Mouse (Mus musculus) CH12.LX (cell line): ENCODE results near the gene Tmbim6.

Experiments
- CTCF ChIP-seq, 2 experiments: IDR thresholded peaks in 1 of 2; conservative IDR thresholded peaks in 1 of 2; 2 replicates each; pipeline ENCODE4 v1.5.1; 2011 to 2012; ENCODE audit warnings: low read depth in 2 of 2, low read length in 2 of 2, improper control_type of control experiment in 1 of 2, inconsistent platforms in 1 of 2, mild to moderate bottlenecking in 1 of 2, moderate library complexity in 1 of 2
- EP300 ChIP-seq: IDR thresholded peaks from 2 replicates; pipeline ENCODE4 v1.6.1; 2011; ENCODE audit warnings: low read length, improper control_type of control experiment
- MAX ChIP-seq: IDR thresholded peaks from 2 replicates; pipeline ENCODE4 v1.6.1; 2011; ENCODE audit warnings: low read length, improper control_type of control experiment
- POLR2A ChIP-seq: IDR thresholded peaks from 2 replicates; pipeline ENCODE4 v1.6.1; 2011; ENCODE audit warnings: low read depth, mild to moderate bottlenecking, improper control_type of control experiment, low read length
- RCOR1 ChIP-seq: conservative IDR thresholded peaks from 2 replicates; pipeline ENCODE4 v1.6.1; 2012; ENCODE audit warnings: low read depth, mild to moderate bottlenecking, inconsistent platforms, low read length, improper control_type of control experiment
- SIN3A ChIP-seq: IDR thresholded peaks from 2 replicates; pipeline ENCODE4 v1.6.1; 2012; ENCODE audit warnings: low read length, improper control_type of control experiment, inconsistent platforms
- ZC3H11A ChIP-seq: IDR thresholded peaks from 2 replicates; pipeline ENCODE4 v1.6.1; 2012; ENCODE audit warnings: low read depth, mild to moderate bottlenecking, inconsistent platforms, low read length, improper control_type of control experiment
- ZMIZ1 ChIP-seq: IDR thresholded peaks from 2 replicates; pipeline ENCODE4 v1.6.1; 2012; ENCODE audit warnings: low read depth, mild to moderate bottlenecking, inconsistent platforms, low read length, improper control_type of control experiment

GRCm38 (mm10) chr15:99384071-99384470 lies 8.6 kb upstream of the Tmbim6 start:
- TF ChIP-seq CTCF (conservative IDR thresholded peaks at IDR 0.05 in 1 of 2, IDR thresholded peaks at IDR 0.05 in 1 of 2; ENCODE audit: low read depth in 2 of 2, low read length in 2 of 2) (no peak), SIN3A (no peak), RCOR1 (no peak), ZC3H11A (no peak), ZMIZ1 (no peak), EP300 (no peak), POLR2A (no peak), MAX (no peak)
